Mouse (Mus musculus): ENCODE results near the gene Naa10. TPM values are rescaled to one million over a fixed set of nuclear protein-coding genes. Genes with fewer than 3 reads are reported as not detected.

The Naa10 gene
- polyA plus RNA-seq, 1 experiment, result 82.0 TPM

DNA sequence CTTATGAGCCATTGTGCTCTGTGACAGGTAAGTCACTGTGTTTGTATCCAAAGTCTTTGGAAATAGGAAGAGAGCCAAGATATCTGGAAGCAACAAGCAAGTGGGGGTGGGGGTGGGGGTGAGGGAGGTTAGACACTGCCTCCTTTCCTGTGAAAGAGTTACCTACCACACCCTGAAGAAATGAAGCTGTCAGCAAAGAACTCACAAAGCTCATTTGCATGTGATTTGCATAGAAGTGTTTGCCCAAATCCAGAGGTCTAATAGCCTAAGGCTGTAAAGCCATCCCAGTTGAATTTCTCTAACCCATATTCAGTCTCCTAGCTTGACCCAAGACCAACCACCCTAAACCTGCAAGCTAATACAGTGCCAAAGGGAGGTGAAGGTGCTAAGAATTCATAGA is 11.3 kb downstream of the Naa10 start:
- Histone ChIP-seq H3K27me3 (ENCODE audit: control insufficient read depth, insufficient read depth, low read length) (no peaks in the 10 kb centered on the region), H3K4me3 (ENCODE audit: control insufficient read depth, insufficient read depth, low read length) (peak overlapping the region; percentile 89), H3K36me3 (ENCODE audit: control insufficient read depth, insufficient read depth, low read length) (peaks cover 11% of the 10 kb centered on the region; the same call in 1 of the 2 replicates), H3K27ac (ENCODE audit: control insufficient read depth, insufficient read depth, low read length) (peak overlapping the region; percentile 99), H3K4me1 (replicated peaks; ENCODE audit: control insufficient read depth, insufficient read depth, low read length) (peaks cover 25% of the 10 kb centered on the region)
- no peak for DNase-seq
- TF ChIP-seq CTCF (IDR thresholded peaks at IDR 0.05; ENCODE audit: borderline replicate concordance, control insufficient read depth, extremely low read depth, insufficient read depth, low read length, poor library complexity) (no peak), POLR2A (IDR thresholded peaks at IDR 0.05; ENCODE audit: control insufficient read depth, extremely low read depth, insufficient read depth, low read length, poor library complexity) (no peak)

DNA sequence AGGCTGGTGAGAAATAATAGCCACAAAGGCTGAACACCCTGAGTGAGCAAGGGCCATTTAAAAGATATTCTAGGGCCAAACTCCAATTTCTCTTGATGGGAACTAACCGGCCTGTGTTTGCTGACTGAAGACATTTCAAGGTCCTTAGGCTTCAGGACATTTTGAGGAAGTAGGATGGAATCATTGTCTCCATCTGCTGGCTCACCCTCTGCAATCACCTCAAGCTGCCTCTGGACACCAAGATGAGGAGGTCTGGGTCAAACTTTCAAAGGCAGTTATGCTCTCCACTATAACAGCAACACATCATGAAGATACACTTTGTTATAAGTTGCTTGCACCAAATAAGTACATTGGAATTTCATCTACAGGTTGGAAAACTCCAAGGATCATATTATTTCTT is 11.7 kb downstream of the Naa10 start:
- no peak for DNase-seq
- H3K4me3 ChIP-seq (ENCODE audit: control insufficient read depth, insufficient read depth, low read length), result peak overlapping the region; percentile 41
- WGBS, result 8% methylated on average over 1 of the region's 1 CpGs
- TF ChIP-seq POLR2A (IDR thresholded peaks at IDR 0.05; ENCODE audit: control insufficient read depth, extremely low read depth, insufficient read depth, low read length, poor library complexity) (no peak), CTCF (IDR thresholded peaks at IDR 0.05; ENCODE audit: borderline replicate concordance, control insufficient read depth, extremely low read depth, insufficient read depth, low read length, poor library complexity) (no peak)
- H3K27me3 ChIP-seq (ENCODE audit: control insufficient read depth, insufficient read depth, low read length), result no peaks in the 10 kb centered on the region
- H3K36me3 ChIP-seq (ENCODE audit: control insufficient read depth, insufficient read depth, low read length), result peaks cover 15% of the 10 kb centered on the region; the same call in 1 of the 2 replicates
- peak overlapping the region; percentile 74 for H3K27ac ChIP-seq (ENCODE audit: control insufficient read depth, insufficient read depth, low read length)
- H3K4me1 ChIP-seq (replicated peaks; ENCODE audit: control insufficient read depth, insufficient read depth, low read length), result peaks cover 24% of the 10 kb centered on the region

DNA sequence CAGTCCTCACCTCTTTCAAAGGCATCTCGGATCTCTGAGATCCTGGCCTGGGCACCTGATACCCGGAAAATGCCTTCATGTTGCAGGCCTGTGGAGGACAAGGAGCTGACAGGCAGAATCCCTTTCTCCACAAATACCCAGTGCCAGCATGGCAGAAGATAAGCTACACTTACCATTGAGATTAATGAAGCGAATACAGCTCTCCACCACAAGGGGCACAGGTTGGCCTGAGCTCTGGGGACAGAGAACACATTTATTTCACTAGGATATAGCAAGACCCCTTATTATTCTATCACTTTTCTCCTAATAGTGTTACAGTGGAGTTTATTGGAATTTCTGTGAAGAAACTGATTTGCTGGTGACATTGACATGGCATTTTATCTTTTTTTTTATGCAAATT is 23.8 kb downstream of the Naa10 start:
- Histone ChIP-seq H3K4me3 (ENCODE audit: control insufficient read depth, insufficient read depth, low read length) (no peak overlapping the region), H3K4me1 (replicated peaks; ENCODE audit: control insufficient read depth, insufficient read depth, low read length) (no peaks in the 10 kb centered on the region), H3K27ac (ENCODE audit: control insufficient read depth, insufficient read depth, low read length) (no peak overlapping the region), H3K27me3 (ENCODE audit: control insufficient read depth, insufficient read depth, low read length) (no peaks in the 10 kb centered on the region), H3K36me3 (ENCODE audit: control insufficient read depth, insufficient read depth, low read length) (peaks cover 46% of the 10 kb centered on the region)
- WGBS, result 98% methylated on average over 3 of the region's 3 CpGs
- TF ChIP-seq POLR2A (IDR thresholded peaks at IDR 0.05; ENCODE audit: control insufficient read depth, extremely low read depth, insufficient read depth, low read length, poor library complexity) (no peak), CTCF (IDR thresholded peaks at IDR 0.05; ENCODE audit: borderline replicate concordance, control insufficient read depth, extremely low read depth, insufficient read depth, low read length, poor library complexity) (no peak)
- no peak for DNase-seq

DNA sequence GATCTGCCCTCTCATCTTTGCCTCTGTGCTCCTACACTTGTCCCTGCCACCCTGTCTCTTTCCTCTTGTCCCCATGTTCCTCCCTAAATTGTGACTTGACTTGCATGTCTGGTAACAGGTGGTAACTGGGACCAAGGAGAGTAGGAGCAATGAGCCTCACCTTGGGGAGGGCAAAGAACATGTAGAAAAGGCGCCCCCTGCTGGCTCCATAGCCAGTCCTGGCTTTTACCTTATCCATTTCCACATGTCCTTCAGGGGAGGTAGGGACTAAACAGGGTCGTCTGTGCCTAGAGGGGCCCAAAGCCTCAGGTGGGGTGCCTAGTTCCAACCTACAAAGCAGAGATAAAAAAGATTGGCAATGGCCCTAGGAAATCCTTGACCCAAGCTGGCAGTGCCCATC is 26.0 kb downstream of the Naa10 start, which contains the start of gene L1cam:
L1cam (minus strand) TSS at position 387 of the 400 bp plus-strand sequence.
- Histone ChIP-seq H3K27me3 (ENCODE audit: control insufficient read depth, insufficient read depth, low read length) (no peaks in the 10 kb centered on the region), H3K27ac (ENCODE audit: control insufficient read depth, insufficient read depth, low read length) (no peak within 1 kb of the TSS), H3K4me3 (ENCODE audit: control insufficient read depth, insufficient read depth, low read length) (no peak within 1 kb of the TSS), H3K36me3 (ENCODE audit: control insufficient read depth, insufficient read depth, low read length) (peaks cover 46% of the 10 kb centered on the region), H3K4me1 (replicated peaks; ENCODE audit: control insufficient read depth, insufficient read depth, low read length) (no peaks in the 10 kb centered on the region)
- DNase-seq, result peak; percentile 49
- TF ChIP-seq CTCF (IDR thresholded peaks at IDR 0.05; ENCODE audit: borderline replicate concordance, control insufficient read depth, extremely low read depth, insufficient read depth, low read length, poor library complexity), result no peak
- TF ChIP-seq POLR2A (IDR thresholded peaks at IDR 0.05; ENCODE audit: control insufficient read depth, extremely low read depth, insufficient read depth, low read length, poor library complexity), result no peak
- 37% methylated on average over 2 of the region's 2 CpGs for WGBS

DNA sequence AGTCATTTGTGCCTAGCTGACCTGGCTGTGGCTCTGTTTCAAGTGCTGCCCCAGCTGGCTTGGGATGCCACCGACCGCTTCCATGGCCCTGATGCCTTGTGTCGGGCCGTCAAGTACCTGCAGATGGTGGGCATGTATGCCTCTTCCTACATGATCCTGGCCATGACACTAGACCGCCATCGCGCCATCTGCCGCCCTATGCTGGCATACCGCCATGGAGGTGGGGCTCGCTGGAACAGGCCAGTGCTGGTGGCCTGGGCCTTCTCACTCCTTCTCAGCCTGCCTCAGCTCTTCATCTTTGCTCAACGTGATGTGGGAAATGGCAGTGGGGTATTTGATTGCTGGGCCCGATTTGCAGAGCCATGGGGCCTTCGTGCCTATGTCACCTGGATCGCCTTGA is 28.9 kb downstream of the Naa10 start:
- H3K4me3 ChIP-seq (ENCODE audit: control insufficient read depth, insufficient read depth, low read length), result no peak overlapping the region
- DNase-seq, result no peak
- no peak for TF ChIP-seq POLR2A (IDR thresholded peaks at IDR 0.05; ENCODE audit: control insufficient read depth, extremely low read depth, insufficient read depth, low read length, poor library complexity)
- TF ChIP-seq CTCF (IDR thresholded peaks at IDR 0.05; ENCODE audit: borderline replicate concordance, control insufficient read depth, extremely low read depth, insufficient read depth, low read length, poor library complexity), result no peak
- H3K36me3 ChIP-seq (ENCODE audit: control insufficient read depth, insufficient read depth, low read length), result peaks cover 36% of the 10 kb centered on the region
- no peak overlapping the region for H3K27ac ChIP-seq (ENCODE audit: control insufficient read depth, insufficient read depth, low read length)
- H3K4me1 ChIP-seq (replicated peaks; ENCODE audit: control insufficient read depth, insufficient read depth, low read length), result no peaks in the 10 kb centered on the region
- H3K27me3 ChIP-seq (ENCODE audit: control insufficient read depth, insufficient read depth, low read length), result no peaks in the 10 kb centered on the region
- WGBS, result 92% methylated on average over 11 of the region's 14 CpGs

DNA sequence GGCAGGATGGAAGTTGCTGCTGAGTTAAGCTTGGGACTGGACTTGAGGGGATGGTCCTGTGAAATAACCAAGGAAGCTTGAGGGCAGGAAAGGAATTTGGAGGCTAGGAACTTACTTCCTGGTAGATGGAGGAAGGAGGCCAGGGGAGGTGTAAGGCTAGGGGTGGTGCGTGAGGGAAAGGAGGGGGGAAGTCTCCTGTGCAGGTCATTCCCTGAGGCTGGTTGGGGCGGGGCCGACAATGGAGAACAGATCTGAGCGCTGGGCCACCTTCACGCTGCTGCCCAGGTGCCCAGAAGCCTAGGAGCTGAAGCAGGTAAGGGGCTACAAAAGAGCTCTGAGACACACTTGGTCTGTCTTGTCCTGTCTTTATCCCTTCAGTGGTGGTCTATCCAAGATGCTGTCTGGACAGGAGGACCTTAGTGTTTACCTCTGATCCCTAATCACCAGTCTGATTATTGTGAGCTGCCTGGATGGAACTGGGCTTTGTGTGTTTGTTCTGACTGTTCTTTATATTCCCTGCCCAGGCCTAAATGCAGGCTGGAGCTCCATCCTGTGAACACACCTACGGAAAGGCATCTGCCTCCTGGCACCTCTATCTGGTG is 30.1 kb downstream of the Naa10 start, which contains the start of gene Avpr2:
Avpr2 (plus strand) TSS at position 552 of the 602 bp plus-strand sequence.
- TF ChIP-seq POLR2A (IDR thresholded peaks at IDR 0.05; ENCODE audit: control insufficient read depth, extremely low read depth, insufficient read depth, low read length, poor library complexity), result no peak
- no peak for TF ChIP-seq CTCF (IDR thresholded peaks at IDR 0.05; ENCODE audit: borderline replicate concordance, control insufficient read depth, extremely low read depth, insufficient read depth, low read length, poor library complexity)
- 48% methylated on average over 6 of the region's 6 CpGs for WGBS
- no peak within 1 kb of the TSS for H3K27ac ChIP-seq (ENCODE audit: control insufficient read depth, insufficient read depth, low read length)
- no peaks in the 10 kb centered on the region for H3K4me1 ChIP-seq (replicated peaks; ENCODE audit: control insufficient read depth, insufficient read depth, low read length)
- no peaks in the 10 kb centered on the region for H3K27me3 ChIP-seq (ENCODE audit: control insufficient read depth, insufficient read depth, low read length)
- no peak within 1 kb of the TSS for H3K4me3 ChIP-seq (ENCODE audit: control insufficient read depth, insufficient read depth, low read length)
- H3K36me3 ChIP-seq (ENCODE audit: control insufficient read depth, insufficient read depth, low read length), result peaks cover 29% of the 10 kb centered on the region
- DNase-seq, result no peak

Data from thymus, adult 2 months (tissue).